Mouse (Mus musculus): ENCODE measurements at regions not wholly inside any gene's neighbourhood (a gene's known extent, or its start where the extent isn't known, plus 50 kb on each side); places are given as distances from the start of the nearest gene placed in this dataset.

GRCm38 (mm10) chr2:173991447-173991846 lies 84.7 kb upstream of the Stx16 start:
- Histone ChIP-seq H3K36me3 (ENCODE audit: insufficient read depth, low read length) (no peaks in the 10 kb centered on the region), H3K4me3 (replicated peaks; ENCODE audit: low read depth, low read length) (no peak overlapping the region), H3K27ac (0 out of 2 replicates have a peak overlapping the region, but pooled peaks have one; percentile 38), H3K9ac (ENCODE audit: low read depth, low read length) (no peak overlapping the region), H3K4me2 (ENCODE audit: low read length) (no peak overlapping the region), H3K27me3 (ENCODE audit: insufficient read depth, low read length) (no peaks in the 10 kb centered on the region), H3K9me3 (replicated peaks; ENCODE audit: low read length) (no peaks in the 10 kb centered on the region), H3K4me1 (replicated peaks; ENCODE audit: insufficient read depth, low read length) (0 out of 2 replicates have a peak, but pooled peaks cover 5% of the 10 kb centered on the region)
- DNase-seq (ENCODE audit: low spot score) (no peak), ATAC-seq (replicated peaks; ENCODE audit: low FRiP score, low read depth) (no peak)
- no peak for TF ChIP-seq CTCF (IDR thresholded peaks at IDR 0.05; ENCODE audit: low read depth)
- 54% methylated on average over 15 of the region's 15 CpGs for WGBS

- no peak for TF ChIP-seq CTCF (IDR thresholded peaks at IDR 0.05; ENCODE audit: low read depth)
- ATAC-seq (replicated peaks; ENCODE audit: low FRiP score, low read depth) (peak; percentile 87), DNase-seq (ENCODE audit: low spot score) (peak; percentile 69)
- no peak overlapping the region for H3K9ac ChIP-seq (ENCODE audit: low read depth, low read length)
- no peak overlapping the region for H3K4me2 ChIP-seq (ENCODE audit: low read length)
- H3K27me3 ChIP-seq (ENCODE audit: insufficient read depth, low read length), result no peaks in the 10 kb centered on the region
- H3K9me3 ChIP-seq (replicated peaks; ENCODE audit: low read length), result no peaks in the 10 kb centered on the region
- H3K4me1 ChIP-seq (replicated peaks; ENCODE audit: insufficient read depth, low read length), result 0 out of 2 replicates have a peak, but pooled peaks cover 5% of the 10 kb centered on the region
- 0 out of 2 replicates have a peak overlapping the region, but pooled peaks have one; percentile 38 for H3K27ac ChIP-seq
- WGBS, result 30% methylated on average over 5 of the region's 5 CpGs
- H3K36me3 ChIP-seq (ENCODE audit: insufficient read depth, low read length), result no peaks in the 10 kb centered on the region
- H3K4me3 ChIP-seq (replicated peaks; ENCODE audit: low read depth, low read length), result no peak overlapping the region
Measured at GRCm38 (mm10) chr2:173992041-173992440, 84.1 kb upstream of the Stx16 start.

GRCm38 (mm10) chr2:173993431-173993955 lies 82.6 kb upstream of the Stx16 start:
- Histone ChIP-seq H3K27me3 (ENCODE audit: insufficient read depth, low read length) (no peaks in the 10 kb centered on the region), H3K9ac (ENCODE audit: low read depth, low read length) (no peak overlapping the region), H3K4me1 (replicated peaks; ENCODE audit: insufficient read depth, low read length) (0 out of 2 replicates have a peak, but pooled peaks cover 5% of the 10 kb centered on the region), H3K4me2 (ENCODE audit: low read length) (no peak overlapping the region), H3K9me3 (replicated peaks; ENCODE audit: low read length) (no peaks in the 10 kb centered on the region), H3K4me3 (replicated peaks; ENCODE audit: low read depth, low read length) (no peak overlapping the region), H3K27ac (0 out of 2 replicates have a peak overlapping the region, but pooled peaks have one; percentile 1), H3K36me3 (ENCODE audit: insufficient read depth, low read length) (no peaks in the 10 kb centered on the region)
- WGBS, result 79% methylated on average over 5 of the region's 5 CpGs
- no peak for ATAC-seq (replicated peaks; ENCODE audit: low FRiP score, low read depth)
- DNase-seq (ENCODE audit: low spot score), result no peak
- TF ChIP-seq CTCF (IDR thresholded peaks at IDR 0.05; ENCODE audit: low read depth), result no peak

GRCm38 (mm10) chr2:173994301-173995073 lies 81.6 kb upstream of the Stx16 start:
- H3K4me2 ChIP-seq (ENCODE audit: low read length), result no peak overlapping the region
- peak; percentile 17 for DNase-seq (ENCODE audit: low spot score)

GRCm38 (mm10) chr2:174004666-174005065 lies 71.4 kb upstream of the Stx16 start:
- DNase-seq (ENCODE audit: low spot score) (no peak), ATAC-seq (replicated peaks; ENCODE audit: low FRiP score, low read depth) (no peak)
- Histone ChIP-seq H3K27me3 (ENCODE audit: insufficient read depth, low read length) (no peaks in the 10 kb centered on the region), H3K9ac (ENCODE audit: low read depth, low read length) (no peak overlapping the region), H3K27ac (no peak overlapping the region), H3K4me2 (ENCODE audit: low read length) (no peak overlapping the region), H3K4me1 (replicated peaks; ENCODE audit: insufficient read depth, low read length) (peaks cover 13% of the 10 kb centered on the region), H3K36me3 (ENCODE audit: insufficient read depth, low read length) (no peaks in the 10 kb centered on the region), H3K4me3 (replicated peaks; ENCODE audit: low read depth, low read length) (no peak overlapping the region), H3K9me3 (replicated peaks; ENCODE audit: low read length) (no peaks in the 10 kb centered on the region)
- 88% methylated on average over 8 of the region's 8 CpGs for WGBS
- TF ChIP-seq CTCF (IDR thresholded peaks at IDR 0.05; ENCODE audit: low read depth), result no peak

More at GRCm38 (mm10) chr2:173994301-173995073, 81.6 kb upstream of the Stx16 start:
- Histone ChIP-seq H3K9me3 (replicated peaks; ENCODE audit: low read length) (no peaks in the 10 kb centered on the region), H3K27me3 (ENCODE audit: insufficient read depth, low read length) (no peaks in the 10 kb centered on the region), H3K9ac (ENCODE audit: low read depth, low read length) (no peak overlapping the region), H3K4me1 (replicated peaks; ENCODE audit: insufficient read depth, low read length) (0 out of 2 replicates have a peak, but pooled peaks cover 5% of the 10 kb centered on the region), H3K4me3 (replicated peaks; ENCODE audit: low read depth, low read length) (no peak overlapping the region), H3K27ac (0 out of 2 replicates have a peak overlapping the region, but pooled peaks have one; percentile 19), H3K36me3 (ENCODE audit: insufficient read depth, low read length) (no peaks in the 10 kb centered on the region)
- no peak for TF ChIP-seq CTCF (IDR thresholded peaks at IDR 0.05; ENCODE audit: low read depth)
- no peak for ATAC-seq (replicated peaks; ENCODE audit: low FRiP score, low read depth)
- WGBS, result 26% methylated on average over 13 of the region's 13 CpGs

- ATAC-seq (replicated peaks; ENCODE audit: low FRiP score, low read depth), result no peak
- Histone ChIP-seq H3K4me2 (ENCODE audit: low read length) (no peak overlapping the region), H3K36me3 (ENCODE audit: insufficient read depth, low read length) (no peaks in the 10 kb centered on the region), H3K4me3 (replicated peaks; ENCODE audit: low read depth, low read length) (no peak overlapping the region), H3K4me1 (replicated peaks; ENCODE audit: insufficient read depth, low read length) (peaks cover 23% of the 10 kb centered on the region), H3K27ac (no peak overlapping the region), H3K9me3 (replicated peaks; ENCODE audit: low read length) (no peaks in the 10 kb centered on the region), H3K9ac (ENCODE audit: low read depth, low read length) (no peak overlapping the region), H3K27me3 (ENCODE audit: insufficient read depth, low read length) (no peaks in the 10 kb centered on the region)
- 50% methylated on average over 2 of the region's 2 CpGs for WGBS
- no peak for DNase-seq (ENCODE audit: low spot score)
- no peak for TF ChIP-seq CTCF (IDR thresholded peaks at IDR 0.05; ENCODE audit: low read depth)
Measured at GRCm38 (mm10) chr2:174007976-174008349, 68.1 kb upstream of the Stx16 start.

Measured in kidney, postnatal 0 days (tissue).